28 mouse cellular contexts compared by ENCODE assay signal in genomic region chr4:81302056-81302455, GRCm38 (mm10).
"Had no signal": no experiment of that assay in that cellular context is flagged by ENCODE, and none has a peak within 500 bp of the region (broad histone marks: within the 10 kb centered on the region; RNA-seq: fewer than 3 reads in every experiment).

No protein-coding gene starts in this region.

- H3K27me3 ChIP-seq: heart, embryonic 13.5 days; heart, embryonic 15.5 days; hindbrain, embryonic 12.5 days; intestine, embryonic 15.5 days; limb, embryonic 12.5 days; liver, embryonic 13.5 days; liver, embryonic 15.5 days had no signal

- H3K9me3 ChIP-seq: heart, embryonic 13.5 days; heart, embryonic 15.5 days; hindbrain, embryonic 10.5 days; hindbrain, embryonic 12.5 days; intestine, embryonic 15.5 days; limb, embryonic 10.5 days; limb, embryonic 12.5 days; liver, embryonic 13.5 days; liver, embryonic 15.5 days had no signal

- H3K4me1 ChIP-seq: heart, embryonic 15.5 days; hindbrain, embryonic 10.5 days; hindbrain, embryonic 12.5 days; intestine, embryonic 15.5 days; limb, embryonic 10.5 days; limb, embryonic 12.5 days; liver, embryonic 13.5 days; liver, embryonic 15.5 days had no signal

- H3K4me2 ChIP-seq: heart, embryonic 11.5 days; heart, embryonic 13.5 days; heart, embryonic 15.5 days; hindbrain, embryonic 12.5 days; hindbrain, embryonic 14.5 days; intestine, embryonic 15.5 days; limb, embryonic 12.5 days; liver, embryonic 11.5 days; liver, embryonic 13.5 days; liver, embryonic 15.5 days had no signal

- H3K9ac ChIP-seq: heart, embryonic 13.5 days; heart, embryonic 15.5 days; hindbrain, embryonic 12.5 days; hindbrain, embryonic 14.5 days; intestine, embryonic 15.5 days; limb, embryonic 12.5 days; liver, embryonic 13.5 days; liver, embryonic 15.5 days had no signal

- H3K4me3 ChIP-seq: heart, adult 2 months; heart, embryonic 13.5 days; heart, embryonic 15.5 days; hindbrain, embryonic 10.5 days; hindbrain, embryonic 12.5 days; intestine, embryonic 15.5 days; layer of hippocampus, adult 2 months; left cerebral cortex, adult 2 months; limb, embryonic 10.5 days; limb, embryonic 12.5 days; liver, embryonic 13.5 days; liver, embryonic 15.5 days had no signal

- H3K27ac ChIP-seq: heart, adult 2 months; heart, embryonic 13.5 days; heart, embryonic 15.5 days; hindbrain, embryonic 10.5 days; hindbrain, embryonic 12.5 days; hindbrain, embryonic 14.5 days; intestine, embryonic 15.5 days; layer of hippocampus, adult 2 months; left cerebral cortex, adult 2 months; limb, embryonic 10.5 days; limb, embryonic 12.5 days; liver, embryonic 13.5 days; liver, embryonic 15.5 days had no signal

- H3K36me3 ChIP-seq: liver, embryonic 13.5 days; liver, embryonic 15.5 days had no signal

- ATAC-seq: hindbrain, embryonic 16.5 days; inflammation-experienced regulatory T-cells, adult 6 months; intestine, embryonic 15.5 days; intestine, postnatal 0 days had no signal

- DNase-seq: gastrocnemius, postnatal 14 days; gastrocnemius, postnatal 36 days; heart, adult 11 months; heart, adult 2 months; heart, postnatal 14 days; heart, postnatal 4 days; kidney, adult 2 months; kidney, adult 9 months; kidney, postnatal 25 days; kidney, postnatal 4 days; liver; liver, embryonic 13.5 days had no signal
